Mouse (Mus musculus) hindbrain, embryonic 10.5 days (tissue): ENCODE measurements around the gene Dync1i2. TPM values are rescaled to one million over a fixed set of nuclear protein-coding genes. Genes with fewer than 3 reads are reported as not detected.

Experiments
- DNase-seq: peaks from one replicate; pipeline ENCODE4 v3.0.0-alpha.2; 2017; ENCODE audit warnings: low spot score
- H3K27ac ChIP-seq: fragments of 300-500 bp; sonication (generic); 2 replicates; pipeline ENCODE4 v1.5.1; 2016; ENCODE audit warnings: mild to moderate bottlenecking, moderate library complexity
- H3K27me3 ChIP-seq: fragments of 300-500 bp; sonication (generic); 2 replicates; pipeline ENCODE4 v1.6.1; 2016; ENCODE audit warnings: mild to moderate bottlenecking; ENCODE audit not compliant: poor library complexity, insufficient read depth, severe bottlenecking
- H3K36me3 ChIP-seq: fragments of 300-500 bp; sonication (generic); 2 replicates; pipeline ENCODE4 v1.6.1; 2016; ENCODE audit warnings: mild to moderate bottlenecking, moderate library complexity
- H3K4me1 ChIP-seq: fragments of 300-500 bp; sonication (generic); replicated peaks from 2 replicates; pipeline ENCODE4 v1.6.1; 2016; ENCODE audit warnings: mild to moderate bottlenecking
- H3K4me3 ChIP-seq: fragments of 300-500 bp; sonication (generic); 2 replicates; pipeline ENCODE4 v1.5.1; 2016; ENCODE audit warnings: mild to moderate bottlenecking, moderate library complexity
- H3K9me3 ChIP-seq: fragments of 300-500 bp; sonication (generic); 2 replicates; pipeline ENCODE4 v1.6.1; 2016; ENCODE audit warnings: mild to moderate bottlenecking, moderate library complexity
- WGBS: fragments of 180-500 bp; shearing (Covaris S2); methylation state at CpG from one replicate; pipeline ENCODE4 v1.1.7; 2016; 5-methylcytosine and 5-hydroxymethylcytosine counted together
- polyA plus RNA-seq: library from polyadenylated mRNA; unstranded; fragments of >200 nt; fragmentation: Nextera tagmentation; extraction: Ambion mirVana; gene quantifications from 2 replicates; pipeline ENCODE4 v1.2.1, GENCODE M21; 2016

Dync1i2 gene
- polyA plus RNA-seq = 116 and 123 TPM in 2 replicates

DNA sequence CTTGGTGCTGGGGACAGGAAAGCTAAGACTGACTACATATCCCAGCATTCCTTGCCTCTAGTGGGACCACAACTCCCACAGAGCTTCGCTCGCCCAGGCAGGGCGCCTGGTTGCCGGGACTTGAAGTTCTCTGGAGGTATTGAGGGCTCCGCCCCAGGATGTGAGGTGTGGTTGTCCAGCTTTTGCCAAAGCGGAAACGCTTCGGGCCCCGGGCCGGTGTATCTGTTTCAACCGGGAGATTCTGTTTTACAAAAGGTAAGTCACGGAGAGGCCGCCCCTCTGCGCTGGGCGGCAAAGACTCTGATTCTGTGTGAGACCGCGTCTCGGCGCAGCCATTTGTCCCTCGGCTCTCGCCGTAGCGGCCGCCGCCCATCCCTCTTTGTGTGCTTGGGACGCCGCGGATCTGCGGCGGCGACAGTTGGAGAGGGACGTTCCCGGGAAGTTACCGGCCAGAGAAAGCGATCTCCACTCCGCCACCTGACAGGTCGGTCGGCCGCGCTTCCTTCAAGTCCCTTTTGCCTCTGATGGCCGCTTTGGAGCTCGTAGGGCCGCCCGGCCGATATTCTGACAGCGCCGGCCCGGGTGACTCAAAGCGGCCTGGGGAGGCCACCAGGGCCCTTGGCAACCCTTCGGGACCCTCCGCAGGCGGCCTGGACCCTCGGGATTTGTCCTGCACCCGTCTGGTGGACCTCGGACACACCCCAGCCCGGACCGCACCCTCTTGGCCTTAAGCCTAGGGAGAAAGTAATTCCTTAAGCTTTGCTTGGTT, at the start of gene Dync1i2:
Gene Dync1i2 (plus strand): TSS at position 116 of the 769 bp plus-strand sequence.
- Histone ChIP-seq H3K9me3 (no peaks in the 10 kb centered on the region), H3K4me3 (peak within 1 kb of the TSS; percentile 99), H3K27me3 (no peaks in the 10 kb centered on the region), H3K36me3 (peaks cover 31% of the 10 kb centered on the region), H3K4me1 (peaks cover 10% of the 10 kb centered on the region), H3K27ac (peak within 1 kb of the TSS; percentile 96)
- WGBS = under 1% methylated on average over 57 of the region's 57 CpGs
- peak; percentile 94 for DNase-seq

DNA sequence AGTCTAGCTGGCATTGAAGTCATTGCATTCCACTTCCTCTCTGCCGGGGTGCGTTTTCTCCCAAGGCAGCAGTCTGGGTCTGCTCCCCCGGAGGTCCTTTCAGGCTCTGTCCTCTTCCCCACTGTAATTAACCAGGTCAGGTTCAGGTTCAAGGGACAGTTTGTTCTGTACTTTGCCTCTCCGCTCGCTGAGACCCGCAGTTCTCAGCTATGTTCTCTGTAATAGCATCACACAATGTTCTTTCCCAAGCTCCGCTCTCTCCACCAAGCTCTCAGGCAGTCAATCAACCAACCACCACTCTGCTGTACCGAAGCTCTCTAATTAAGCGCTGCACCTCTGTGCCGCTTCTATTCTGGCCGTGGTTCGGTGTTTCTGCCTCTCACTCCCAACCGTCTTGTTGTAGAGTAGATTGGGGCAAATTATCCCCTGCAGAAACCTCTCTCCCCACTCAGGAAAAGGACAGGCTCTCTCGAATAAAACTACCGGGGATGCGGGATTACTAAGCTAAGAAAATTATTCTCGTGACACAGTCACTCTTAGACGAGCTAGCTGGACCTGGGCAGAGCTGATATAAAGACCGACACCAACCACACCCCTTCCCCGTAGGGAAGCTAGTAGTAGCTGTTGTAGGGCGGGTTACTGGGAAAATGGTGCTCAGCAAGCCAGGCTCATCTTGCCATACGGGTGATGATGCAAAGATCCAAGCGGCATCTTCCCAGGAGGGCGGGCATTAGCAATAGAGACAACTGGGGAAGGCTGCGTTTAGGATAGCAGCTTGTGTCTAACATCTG, 48.5 kb upstream of the Dync1i2 start:
- 0 out of 2 replicates have a peak, but pooled peaks cover 5% of the 10 kb centered on the region for H3K4me1 ChIP-seq
- no peak for DNase-seq
- no peak overlapping the region for H3K4me3 ChIP-seq
- no peaks in the 10 kb centered on the region for H3K36me3 ChIP-seq
- H3K27me3 ChIP-seq = no peaks in the 10 kb centered on the region
- 83% methylated on average over 25 of the region's 25 CpGs for WGBS
- H3K9me3 ChIP-seq = no peaks in the 10 kb centered on the region
- H3K27ac ChIP-seq = no peak overlapping the region

DNA sequence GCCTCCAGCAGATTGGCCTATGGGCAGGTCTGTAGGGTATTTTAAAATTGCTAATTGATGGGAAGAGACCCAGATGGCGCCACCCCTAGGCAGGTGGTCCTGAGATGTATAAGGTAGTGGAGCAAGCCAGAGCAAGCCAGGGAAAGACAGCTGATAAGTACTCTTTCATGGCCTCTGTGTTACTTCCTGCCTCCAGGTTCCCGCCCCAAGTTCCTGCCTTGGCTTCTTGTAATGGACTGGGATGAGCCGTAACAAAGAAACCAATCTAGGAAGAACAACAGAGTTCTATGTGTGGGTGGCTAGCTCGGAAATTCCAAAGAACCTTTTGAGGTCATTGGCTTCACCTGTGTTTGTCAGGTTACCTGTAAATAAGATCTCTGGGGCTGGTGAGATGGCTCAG, 44.3 kb upstream of the Dync1i2 start:
- no peaks in the 10 kb centered on the region for H3K9me3 ChIP-seq
- H3K4me3 ChIP-seq = no peak overlapping the region
- H3K27me3 ChIP-seq = no peaks in the 10 kb centered on the region
- no peaks in the 10 kb centered on the region for H3K36me3 ChIP-seq
- H3K27ac ChIP-seq = no peak overlapping the region
- peaks cover 3% of the 10 kb centered on the region; the same call in 1 of the 2 replicates for H3K4me1 ChIP-seq
- no peak for DNase-seq
- WGBS = 79% methylated on average over 4 of the region's 4 CpGs

DNA sequence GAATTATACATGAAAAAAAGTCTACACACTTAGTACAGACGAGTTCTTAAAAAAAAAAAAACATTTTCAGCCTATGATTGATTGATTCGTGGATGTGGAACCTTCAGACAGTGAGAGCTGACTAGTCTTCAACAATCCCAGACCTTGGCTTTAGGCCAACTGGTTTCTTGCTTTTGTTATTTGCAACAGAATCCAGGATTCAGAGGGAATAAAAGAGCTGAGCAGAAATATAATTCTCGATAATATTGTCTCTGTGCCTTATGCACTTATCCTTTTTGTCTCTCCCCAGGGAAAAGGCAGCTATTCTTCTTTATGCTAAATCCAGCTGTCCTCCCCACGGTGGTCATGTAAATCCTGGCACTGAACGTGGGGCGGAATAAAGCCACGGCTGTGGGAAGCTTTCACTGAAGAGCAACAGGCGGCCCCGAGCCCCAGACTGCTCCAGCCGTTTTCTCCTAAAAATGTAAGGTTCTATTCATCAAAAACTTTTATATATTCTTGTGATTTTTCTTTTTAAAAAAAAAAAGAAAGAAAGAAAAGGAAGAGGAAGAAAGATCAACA, 43.0 kb upstream of the Dync1i2 start:
- Histone ChIP-seq H3K4me1 (peaks cover 3% of the 10 kb centered on the region; the same call in 1 of the 2 replicates), H3K4me3 (no peak overlapping the region), H3K27ac (no peak overlapping the region), H3K36me3 (no peaks in the 10 kb centered on the region), H3K27me3 (no peaks in the 10 kb centered on the region), H3K9me3 (no peaks in the 10 kb centered on the region)
- 66% methylated on average over 10 of the region's 10 CpGs for WGBS
- DNase-seq = no peak

DNA sequence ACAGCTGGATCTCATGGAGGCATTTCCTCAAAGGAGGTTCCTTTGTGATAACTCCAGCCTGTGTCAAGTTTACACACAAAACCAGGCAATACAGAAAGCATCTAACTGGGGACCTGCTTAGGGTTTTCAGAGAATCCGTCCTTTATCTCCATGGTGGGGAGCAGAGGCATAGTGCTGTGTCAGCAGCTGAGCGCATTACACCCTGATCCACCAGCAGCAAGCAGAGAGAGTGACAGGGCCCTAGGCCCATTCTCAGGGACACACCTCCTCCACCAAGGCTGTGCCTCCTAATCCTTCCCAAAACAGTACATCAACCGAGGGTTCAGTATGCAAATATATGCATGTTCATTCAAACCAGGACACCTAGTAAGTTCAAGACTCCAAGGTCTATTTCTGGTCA, 38.5 kb upstream of the Dync1i2 start:
- WGBS = 74% methylated on average over 3 of the region's 3 CpGs
- H3K4me3 ChIP-seq = no peak overlapping the region

DNA sequence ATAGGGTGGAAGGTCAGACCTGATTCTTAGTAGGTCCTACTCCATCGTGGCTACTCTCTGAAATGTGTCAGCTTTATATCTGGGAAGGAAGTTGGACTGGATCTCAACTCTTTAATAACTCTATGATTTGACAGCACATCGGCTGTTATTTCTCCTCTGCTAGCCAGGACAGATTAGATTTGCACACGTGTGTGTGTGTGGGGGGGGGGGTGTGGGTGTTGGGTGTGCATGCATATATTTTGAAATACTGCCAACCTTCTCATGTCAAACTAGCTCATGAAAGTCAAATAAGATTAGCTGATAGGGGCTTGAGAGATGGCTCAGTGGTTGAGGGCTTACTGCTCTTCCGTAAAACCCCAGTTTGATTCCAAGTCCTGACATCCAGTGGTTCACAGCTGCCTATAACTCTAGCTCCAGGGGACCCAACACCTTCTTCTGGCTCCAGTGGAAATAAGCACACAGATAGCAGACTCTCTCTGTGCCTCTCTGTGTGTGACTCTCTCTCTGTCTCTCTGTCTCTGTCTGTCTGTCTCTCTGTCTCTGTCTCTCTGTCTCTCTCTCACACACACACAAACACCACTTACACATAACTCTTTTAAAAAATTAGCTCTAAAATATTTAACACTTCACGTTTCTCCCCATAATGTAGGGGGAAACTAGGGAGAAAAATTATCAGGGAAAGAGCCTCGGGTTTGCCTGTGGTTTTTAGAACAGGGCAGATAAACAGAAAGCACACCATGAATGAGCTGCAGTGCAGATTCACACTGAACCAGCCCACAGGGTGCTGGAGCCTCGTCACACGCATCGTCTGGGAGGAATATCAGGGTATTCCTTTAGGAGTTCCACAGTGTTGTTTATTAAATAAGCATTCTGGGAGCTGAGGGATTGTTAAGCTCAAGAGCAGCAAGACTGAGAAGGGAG, 34.9 kb upstream of the Dync1i2 start:
- H3K9me3 ChIP-seq = no peaks in the 10 kb centered on the region
- H3K27ac ChIP-seq = no peak overlapping the region
- H3K4me3 ChIP-seq = no peak overlapping the region
- no peak for DNase-seq
- no peaks in the 10 kb centered on the region for H3K27me3 ChIP-seq
- WGBS = 75% methylated on average over 9 of the region's 9 CpGs
- no peaks in the 10 kb centered on the region for H3K36me3 ChIP-seq
- H3K4me1 ChIP-seq = no peaks in the 10 kb centered on the region

More for the DNA sequence above, 38.5 kb upstream of the Dync1i2 start:
- no peak overlapping the region for H3K27ac ChIP-seq
- no peak for DNase-seq
- peaks cover 3% of the 10 kb centered on the region; the same call in 1 of the 2 replicates for H3K4me1 ChIP-seq
- no peaks in the 10 kb centered on the region for H3K36me3 ChIP-seq
- no peaks in the 10 kb centered on the region for H3K27me3 ChIP-seq
- H3K9me3 ChIP-seq = no peaks in the 10 kb centered on the region

DNA sequence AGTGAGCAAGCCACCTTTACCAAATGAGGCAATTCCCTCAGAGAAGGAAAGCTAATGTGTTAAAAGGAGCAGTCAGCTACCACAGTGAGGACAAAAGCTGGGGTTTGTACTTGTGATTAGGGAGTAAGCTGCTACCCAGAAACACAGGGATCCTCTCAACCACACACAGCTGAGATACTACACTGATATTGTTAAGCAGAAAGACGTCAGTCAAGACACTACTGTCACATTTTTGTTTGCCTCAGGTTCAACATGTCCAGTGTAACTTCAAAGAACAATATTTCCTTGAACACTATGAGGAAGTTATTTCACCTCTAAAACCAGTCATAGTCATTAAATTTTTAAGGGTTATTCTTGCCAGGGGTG, 34.3 kb upstream of the Dync1i2 start:
- Histone ChIP-seq H3K4me1 (no peaks in the 10 kb centered on the region), H3K36me3 (no peaks in the 10 kb centered on the region), H3K27ac (no peak overlapping the region), H3K4me3 (no peak overlapping the region), H3K9me3 (no peaks in the 10 kb centered on the region), H3K27me3 (no peaks in the 10 kb centered on the region)
- 82% methylated on average over 1 of the region's 1 CpGs for WGBS
- DNase-seq = no peak

DNA sequence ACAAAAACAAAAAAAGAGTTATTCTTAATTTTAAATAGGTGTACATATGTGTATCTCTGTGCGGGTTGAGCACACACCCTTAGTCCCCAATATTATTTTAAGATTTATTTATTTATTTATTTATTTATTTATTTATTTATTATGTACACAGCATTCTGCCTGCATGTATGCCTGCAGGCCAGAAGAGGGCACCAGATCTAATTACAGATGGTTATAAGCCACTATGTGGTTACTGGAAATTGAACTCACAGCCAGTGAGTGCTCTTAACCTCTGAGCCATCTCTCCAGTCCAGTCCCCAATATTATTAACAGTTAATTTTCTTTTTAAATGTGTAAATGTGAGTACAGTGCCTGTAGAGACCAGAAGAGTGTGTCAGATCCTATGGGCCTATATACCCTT, 33.7 kb upstream of the Dync1i2 start:
- no peak overlapping the region for H3K4me3 ChIP-seq
- H3K4me1 ChIP-seq = no peaks in the 10 kb centered on the region
- DNase-seq = no peak
- no peaks in the 10 kb centered on the region for H3K36me3 ChIP-seq
- H3K9me3 ChIP-seq = no peaks in the 10 kb centered on the region
- no peak overlapping the region for H3K27ac ChIP-seq
- WGBS = 95% methylated on average over 1 of the region's 1 CpGs
- no peaks in the 10 kb centered on the region for H3K27me3 ChIP-seq

DNA sequence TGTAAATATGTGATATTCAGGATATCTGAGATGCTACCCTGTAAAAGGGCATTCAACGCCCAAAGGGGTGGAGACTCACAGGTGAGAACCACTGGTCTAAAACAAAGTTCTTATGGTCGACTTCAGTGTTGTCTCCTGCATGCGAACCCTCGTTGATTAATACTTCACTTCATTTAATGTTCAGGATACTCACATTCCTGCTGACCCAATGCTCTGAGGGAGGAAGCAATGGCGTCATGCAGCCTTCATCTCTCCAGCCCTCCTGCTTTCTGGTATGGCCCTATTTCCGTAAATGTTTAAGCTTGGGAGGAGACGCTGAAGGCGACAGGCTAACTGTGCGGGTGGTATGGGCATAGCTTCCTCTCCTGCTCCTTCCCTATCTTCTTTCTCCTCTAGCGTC, 31.8 kb upstream of the Dync1i2 start:
- no peak overlapping the region for H3K4me3 ChIP-seq
- 92% methylated on average over 10 of the region's 10 CpGs for WGBS
- H3K27me3 ChIP-seq = no peaks in the 10 kb centered on the region
- H3K27ac ChIP-seq = no peak overlapping the region
- H3K36me3 ChIP-seq = no peaks in the 10 kb centered on the region
- no peaks in the 10 kb centered on the region for H3K4me1 ChIP-seq
- no peaks in the 10 kb centered on the region for H3K9me3 ChIP-seq
- DNase-seq = no peak

DNA sequence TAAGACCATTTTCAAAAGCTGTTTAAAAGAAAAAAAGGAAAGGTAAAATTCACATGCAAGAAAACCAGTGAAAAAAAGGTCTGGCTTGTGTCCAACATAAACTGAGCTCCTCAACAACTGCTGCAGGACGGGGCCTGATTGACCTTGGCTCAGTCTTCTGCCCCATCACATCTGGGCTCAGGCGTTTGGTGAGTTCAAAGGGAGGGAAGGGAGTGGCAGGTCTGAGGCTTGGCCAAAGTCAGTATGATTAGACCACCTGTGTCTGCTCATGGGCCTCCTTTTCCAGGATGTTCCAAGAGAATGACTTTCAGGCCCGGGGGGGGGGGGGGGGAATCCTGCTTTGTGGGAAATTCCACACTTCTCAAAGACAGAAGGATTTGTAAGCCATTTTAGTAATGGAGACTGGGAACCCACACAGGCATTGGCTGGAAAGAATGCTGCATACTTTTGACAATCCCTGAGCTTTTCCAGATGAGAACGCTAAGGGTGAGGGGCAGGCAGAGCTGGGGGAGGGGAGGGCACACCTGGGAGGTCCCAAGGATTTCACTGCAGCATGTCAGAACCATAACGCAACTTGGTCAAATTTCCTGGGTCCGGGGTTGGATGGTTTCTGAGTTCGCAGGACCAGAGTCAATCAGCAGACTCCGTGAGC, 30.8 kb upstream of the Dync1i2 start:
- WGBS = 65% methylated on average over 8 of the region's 8 CpGs
- no peaks in the 10 kb centered on the region for H3K27me3 ChIP-seq
- no peaks in the 10 kb centered on the region for H3K36me3 ChIP-seq
- DNase-seq = no peak
- no peak overlapping the region for H3K4me3 ChIP-seq
- no peaks in the 10 kb centered on the region for H3K9me3 ChIP-seq
- no peak overlapping the region for H3K27ac ChIP-seq
- no peaks in the 10 kb centered on the region for H3K4me1 ChIP-seq

DNA sequence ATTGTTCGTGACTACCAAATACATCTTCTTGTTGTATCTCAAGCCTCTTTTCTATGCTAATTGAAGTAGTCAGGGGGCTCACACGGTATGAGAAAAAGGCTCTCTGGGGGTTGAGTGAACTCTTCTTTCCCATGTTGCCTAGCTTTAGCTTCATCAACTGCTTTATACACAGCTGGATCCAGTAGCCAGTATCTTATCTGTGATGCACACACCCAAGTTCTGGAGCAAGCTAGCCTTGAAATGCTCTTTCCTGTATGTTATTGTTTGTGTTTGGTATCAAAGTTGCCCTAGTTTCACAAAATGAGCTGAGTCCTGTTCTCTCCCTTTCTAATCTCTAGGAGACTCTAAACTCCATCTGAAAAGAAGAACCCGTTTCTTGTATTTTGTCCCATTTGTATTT, 23.6 kb upstream of the Dync1i2 start:
- peaks cover 19% of the 10 kb centered on the region for H3K4me1 ChIP-seq
- H3K27me3 ChIP-seq = no peaks in the 10 kb centered on the region; the same call in 1 of the 2 replicates
- H3K4me3 ChIP-seq = no peak overlapping the region
- 74% methylated on average over 3 of the region's 3 CpGs for WGBS
- no peaks in the 10 kb centered on the region for H3K9me3 ChIP-seq
- DNase-seq = no peak
- no peaks in the 10 kb centered on the region for H3K36me3 ChIP-seq
- H3K27ac ChIP-seq = no peak overlapping the region

DNA sequence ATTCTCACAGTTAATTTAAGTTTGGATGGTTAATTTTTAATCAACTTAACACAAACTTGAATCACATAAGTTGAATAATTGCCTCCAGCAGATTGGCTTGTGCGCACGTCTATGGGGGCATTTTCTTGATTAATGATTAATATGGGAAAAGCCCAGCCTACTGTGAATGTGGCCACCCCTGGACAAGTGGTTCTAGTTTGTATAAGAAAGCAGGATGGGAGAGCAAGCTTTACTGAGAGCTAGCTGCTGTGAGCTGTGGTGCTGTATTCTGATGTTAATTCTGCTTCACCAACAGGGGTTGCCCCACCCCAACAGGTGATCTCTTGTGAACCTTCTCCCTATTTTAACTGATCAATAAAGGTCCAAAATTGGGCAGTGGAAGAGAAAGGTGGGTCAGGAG, 22.6 kb upstream of the Dync1i2 start:
- no peaks in the 10 kb centered on the region for H3K36me3 ChIP-seq
- H3K4me3 ChIP-seq = no peak overlapping the region
- no peaks in the 10 kb centered on the region for H3K9me3 ChIP-seq
- no peak overlapping the region for H3K27ac ChIP-seq
- peaks cover 19% of the 10 kb centered on the region for H3K4me1 ChIP-seq
- H3K27me3 ChIP-seq = no peaks in the 10 kb centered on the region; the same call in 1 of the 2 replicates
- 54% methylated on average over 2 of the region's 2 CpGs for WGBS
- no peak for DNase-seq
